Mouse (Mus musculus) MEL (cell line): ENCODE results near the gene Chdh. TPM values are rescaled to one million over a fixed set of nuclear protein-coding genes. Genes with fewer than 3 reads are reported as not detected.

Experiments used
- DNase-seq: peaks from one replicate; pipeline ENCODE4 v3.0.0; 2011; ENCODE audit warnings: low read depth, low spot score
- H3K27ac ChIP-seq: 2 replicates; pipeline ENCODE4 v1.5.1; 2012; ENCODE audit warnings: low read depth, mild to moderate bottlenecking, control low read depth, low read length, moderate library complexity; ENCODE audit not compliant: control insufficient read depth
- H3K27me3 ChIP-seq, 2 experiments: fragments of 150-350 bp in 1 of 2; sonication (generic) in 1 of 2; 2 replicates each; pipeline ENCODE4 v1.6.1; 2012; ENCODE audit warnings: low read length in 2 of 2, mild to moderate bottlenecking in 2 of 2, improper control_type of control experiment in 1 of 2, moderate library complexity in 1 of 2; ENCODE audit not compliant: insufficient read depth in 2 of 2, control insufficient read depth in 1 of 2
- H3K36me3 ChIP-seq, 2 experiments: 2 replicates each; pipeline ENCODE4 v1.6.1; 2012 to 2014; ENCODE audit warnings: low read length in 2 of 2, improper control_type of control experiment in 1 of 2, inconsistent platforms in 1 of 2, mild to moderate bottlenecking in 1 of 2; ENCODE audit not compliant: insufficient read depth in 2 of 2, control insufficient read depth in 1 of 2
- H3K4me1 ChIP-seq, 2 experiments: fragments of 150-350 bp in 1 of 2; sonication (generic) in 1 of 2; 2 replicates each; pipeline ENCODE4 v1.6.1; 2012; ENCODE audit warnings: low read length in 2 of 2, improper control_type of control experiment in 1 of 2, mild to moderate bottlenecking in 1 of 2; ENCODE audit not compliant: insufficient read depth in 2 of 2, control insufficient read depth in 1 of 2
- H3K4me3 ChIP-seq, 2 experiments: fragments of 150-350 bp in 1 of 2; sonication (generic) in 1 of 2; 2 replicates each; pipeline ENCODE4 v1.5.1; 2012; ENCODE audit warnings: low read depth in 2 of 2, low read length in 2 of 2, mild to moderate bottlenecking in 2 of 2, moderate library complexity in 2 of 2, control low read depth in 1 of 2, improper control_type of control experiment in 1 of 2; ENCODE audit not compliant: control insufficient read depth in 1 of 2, insufficient read depth in 1 of 2
- H3K79me2 ChIP-seq: 2 replicates; pipeline ENCODE4 v1.6.1; 2012; ENCODE audit warnings: mild to moderate bottlenecking, low read length, moderate library complexity; ENCODE audit not compliant: control insufficient read depth, poor library complexity, insufficient read depth
- H3K9ac ChIP-seq: 2 replicates; pipeline ENCODE4 v1.6.1; 2012; ENCODE audit warnings: low read depth, mild to moderate bottlenecking, control low read depth, low read length, moderate library complexity; ENCODE audit not compliant: control insufficient read depth, poor library complexity, severe bottlenecking
- H3K9me3 ChIP-seq: fragments of 150-350 bp; sonication (generic); replicated peaks from 2 replicates; pipeline ENCODE4 v1.6.1; 2012; ENCODE audit warnings: mild to moderate bottlenecking, low read length, improper control_type of control experiment, moderate library complexity; ENCODE audit not compliant: insufficient read depth
- BHLHE40 ChIP-seq: IDR thresholded peaks from 2 replicates; pipeline ENCODE4 v1.6.1; 2012; ENCODE audit warnings: low read depth, mild to moderate bottlenecking, inconsistent platforms, low read length, improper control_type of control experiment, borderline replicate concordance
- CHD2 ChIP-seq: IDR thresholded peaks from 2 replicates; pipeline ENCODE4 v1.6.1; 2011; ENCODE audit warnings: low read length, improper control_type of control experiment
- CTCF ChIP-seq, 3 experiments: IDR thresholded peaks in 2 of 3; conservative IDR thresholded peaks in 1 of 3; 2 replicates each; pipeline ENCODE4 v1.5.1; 2011 to 2012; ENCODE audit warnings: low read length in 3 of 3, low read depth in 2 of 3, mild to moderate bottlenecking in 2 of 3, improper control_type of control experiment in 1 of 3, inconsistent platforms in 1 of 3, mixed read lengths in 1 of 3, moderate library complexity in 1 of 3; ENCODE audit not compliant: control insufficient read depth in 1 of 3, insufficient read depth in 1 of 3, poor library complexity in 1 of 3, severe bottlenecking in 1 of 3
- E2F4 ChIP-seq: IDR thresholded peaks from 2 replicates; pipeline ENCODE4 v1.6.1; 2011; ENCODE audit warnings: low read depth, low read length, improper control_type of control experiment, borderline replicate concordance
- ELF1 ChIP-seq: IDR thresholded peaks from 2 replicates; pipeline ENCODE4 v1.6.1; 2014; ENCODE audit warnings: low read depth, mild to moderate bottlenecking, inconsistent platforms, low read length, improper control_type of control experiment, moderate library complexity
- EP300 ChIP-seq, 2 experiments: IDR thresholded peaks; 2 replicates each; pipeline ENCODE4 v1.6.1; 2011; ENCODE audit warnings: improper control_type of control experiment in 2 of 2, low read length in 2 of 2, low read depth in 1 of 2, mild to moderate bottlenecking in 1 of 2
- GABPA ChIP-seq: IDR thresholded peaks from 2 replicates; pipeline ENCODE4 v1.6.1; 2012; ENCODE audit warnings: low read depth, mild to moderate bottlenecking, inconsistent platforms, low read length, improper control_type of control experiment, moderate library complexity
- KAT2A ChIP-seq: conservative IDR thresholded peaks from 2 replicates; pipeline ENCODE4 v1.6.1; 2012; ENCODE audit warnings: low read depth, low read length, improper control_type of control experiment, inconsistent platforms
- MAX ChIP-seq: IDR thresholded peaks from 2 replicates; pipeline ENCODE4 v1.6.1; 2011; ENCODE audit warnings: low read length, improper control_type of control experiment
- MEF2A ChIP-seq: IDR thresholded peaks from 2 replicates; pipeline ENCODE4 v1.6.1; 2014; ENCODE audit warnings: low read depth, mild to moderate bottlenecking, inconsistent platforms, low read length, improper control_type of control experiment; ENCODE audit not compliant: poor library complexity, insufficient replicate concordance, severe bottlenecking; ENCODE audit errors: extremely low read depth
- MYB ChIP-seq: IDR thresholded peaks from 2 replicates; pipeline ENCODE4 v1.6.1; 2011; ENCODE audit warnings: mild to moderate bottlenecking, low read depth, low read length, improper control_type of control experiment
- MYC ChIP-seq: IDR thresholded peaks from 2 replicates; pipeline ENCODE4 v1.6.1; 2011; ENCODE audit warnings: low read depth, mild to moderate bottlenecking, low read length, improper control_type of control experiment, moderate library complexity
- NELFE ChIP-seq: IDR thresholded peaks from 2 replicates; pipeline ENCODE4 v1.6.1; 2011; ENCODE audit warnings: low read depth, low read length, improper control_type of control experiment
- NRF1 ChIP-seq: IDR thresholded peaks from 2 replicates; pipeline ENCODE4 v1.6.1; 2014; ENCODE audit warnings: low read depth, mild to moderate bottlenecking, inconsistent platforms, low read length, improper control_type of control experiment, moderate library complexity; ENCODE audit not compliant: poor library complexity, insufficient read depth, severe bottlenecking
- POLR2A ChIP-seq, 2 experiments: IDR thresholded peaks; 2 replicates each; pipeline ENCODE4 v1.6.1; 2011 to 2012; ENCODE audit warnings: low read length in 2 of 2, mild to moderate bottlenecking in 2 of 2, control low read depth in 1 of 2, improper control_type of control experiment in 1 of 2, low read depth in 1 of 2, moderate library complexity in 1 of 2; ENCODE audit not compliant: control insufficient read depth in 1 of 2, insufficient read depth in 1 of 2, poor library complexity in 1 of 2
- RCOR1 ChIP-seq: IDR thresholded peaks from 2 replicates; pipeline ENCODE4 v1.6.1; 2012; ENCODE audit warnings: low read depth, mild to moderate bottlenecking, inconsistent platforms, low read length, improper control_type of control experiment
- SMC3 ChIP-seq: IDR thresholded peaks from 2 replicates; pipeline ENCODE4 v1.6.1; 2011; ENCODE audit warnings: low read depth, low read length, improper control_type of control experiment
- TCF12 ChIP-seq: IDR thresholded peaks from 2 replicates; pipeline ENCODE4 v1.6.1; 2014; ENCODE audit warnings: low read depth, mild to moderate bottlenecking, inconsistent platforms, low read length, improper control_type of control experiment, moderate library complexity
- USF1 ChIP-seq: IDR thresholded peaks from 2 replicates; pipeline ENCODE4 v1.6.1; 2014; ENCODE audit warnings: low read depth, mild to moderate bottlenecking, inconsistent platforms, low read length, improper control_type of control experiment, moderate library complexity
- ZNF384 ChIP-seq: IDR thresholded peaks from 2 replicates; pipeline ENCODE4 v1.6.1; 2012; ENCODE audit warnings: low read depth, mild to moderate bottlenecking, inconsistent platforms, low read length, improper control_type of control experiment
- polyA plus RNA-seq, 2 experiments: library from polyadenylated mRNA; stranded (reverse) in 1 of 2; unstranded in 1 of 2; fragments of >175 nt in 1 of 2; fragments of >200 nt in 1 of 2; gene quantifications; 2 replicates each; pipeline versions ENCODE4 v1.2.1 to v1.2.4; 2012; ENCODE audit warnings: low replicate concordance in 2 of 2, low read depth in 1 of 2; ENCODE audit not compliant: insufficient read length in 2 of 2, insufficient read depth in 1 of 2, missing spikeins in 1 of 2
- total RNA-seq: library from RNA; depleted of rRNA; stranded (reverse); fragments of 300-350 nt; gene quantifications from 2 replicates; pipeline ENCODE4 v1.2.3, GENCODE M21; 2012

Gene Chdh
- total and polyA plus RNA-seq, 3 experiments: not detected

- no peak for DNase-seq
- no peak overlapping the region for H3K27ac ChIP-seq
- no peaks in the 10 kb centered on the region for H3K9me3 ChIP-seq
- TF ChIP-seq TCF12 (no peak), NRF1 (no peak), MYB (no peak), ZNF384 (no peak), BHLHE40 (no peak), EP300 (IDR thresholded peaks at IDR 0.05; ENCODE audit: low read depth in 1 of 2, low read length in 2 of 2) (no peak), KAT2A (no peak)
- TF ChIP-seq, all 39 proteins: peak for 0
- Histone ChIP-seq H3K4me1 (peaks cover 0 to 2% of the 10 kb centered on the region in 2 experiments; a peak in 1 of 4 replicates), H3K27me3 (no peaks in the 10 kb centered on the region), H3K4me3 (no peak overlapping the region), H3K36me3 (no peaks in the 10 kb centered on the region), H3K9ac (no peak overlapping the region), H3K79me2 (no peaks in the 10 kb centered on the region)
Measured at GRCm38 (mm10) chr14:30045704-30046220, 36.9 kb downstream of the Chdh start.

DNA sequence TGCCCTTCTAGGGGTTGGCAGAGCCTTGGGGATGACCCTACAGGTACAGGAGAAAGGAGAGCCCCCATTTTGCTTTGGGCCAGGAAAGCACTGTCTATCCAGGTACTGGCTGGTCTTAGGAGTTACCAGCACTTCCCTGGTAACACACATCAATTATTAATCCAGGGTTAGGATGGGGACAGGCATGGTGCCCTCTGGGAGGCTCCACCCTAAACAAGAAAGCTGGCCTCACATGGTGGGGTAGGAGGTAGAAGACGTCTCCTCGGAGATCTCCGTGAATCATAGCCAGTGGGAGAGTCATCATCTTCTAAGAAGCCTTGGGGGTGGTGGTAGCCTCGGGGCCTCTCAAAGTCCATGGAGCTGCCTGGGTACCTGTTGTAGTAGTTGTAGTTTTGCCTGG, 38.2 kb downstream of the Chdh start:
- H3K9me3 ChIP-seq: no peaks in the 10 kb centered on the region
- no peaks in the 10 kb centered on the region for H3K36me3 ChIP-seq
- H3K4me1 ChIP-seq: peaks cover 0 to 2% of the 10 kb centered on the region in 2 experiments; a peak in 1 of 4 replicates
- H3K4me3 ChIP-seq: no peak overlapping the region
- H3K27me3 ChIP-seq: no peaks in the 10 kb centered on the region
- no peak overlapping the region for H3K9ac ChIP-seq
- TF ChIP-seq USF1: no peak
- no peak for TF ChIP-seq SMC3
- TF ChIP-seq MYC: no peak
- TF ChIP-seq POLR2A (IDR thresholded peaks at IDR 0.05; ENCODE audit: control insufficient read depth in 1 of 2, insufficient read depth in 1 of 2, low read depth in 1 of 2, low read length in 2 of 2, poor library complexity in 1 of 2): no peak
- TF ChIP-seq KAT2A: no peak
- TF ChIP-seq ZNF384: no peak
- TF ChIP-seq CHD2: no peak
- TF ChIP-seq EP300 (IDR thresholded peaks at IDR 0.05; ENCODE audit: low read depth in 1 of 2, low read length in 2 of 2): no peak
- no peak for TF ChIP-seq NELFE
- TF ChIP-seq GABPA: no peak
- TF ChIP-seq E2F4: no peak
- TF ChIP-seq TCF12: no peak
- no peak for TF ChIP-seq MEF2A
- TF ChIP-seq CTCF (IDR thresholded peaks at IDR 0.05 in 2 of 3, conservative IDR thresholded peaks at IDR 0.05 in 1 of 3; ENCODE audit: control insufficient read depth in 1 of 3, insufficient read depth in 1 of 3, low read depth in 2 of 3, low read length in 3 of 3, poor library complexity in 1 of 3, severe bottlenecking in 1 of 3): no peak
- TF ChIP-seq MAX: no peak
- no peak for TF ChIP-seq RCOR1
- no peak for TF ChIP-seq ELF1
- no peak overlapping the region for H3K27ac ChIP-seq
- no peaks in the 10 kb centered on the region for H3K79me2 ChIP-seq
- DNase-seq: no peak
